Mouse (Mus musculus) erythroblast, adult 5-6 weeks (primary cell): Measurements from ENCODE around the gene Gsn. TPM values are rescaled to one million over a fixed set of nuclear protein-coding genes. Genes with fewer than 3 reads are reported as not detected.

Experiments used
- ATAC-seq: replicated peaks from 2 replicates; pipeline ENCODE4 v1.8.0; 2016; ENCODE audit warnings: moderate number of reproducible peaks, mild to moderate bottlenecking, moderate TSS enrichment, inconsistent platforms; ENCODE audit not compliant: poor library complexity, low FRiP score, severe bottlenecking
- total RNA-seq, 2 experiments: library from RNA; stranded (forward) in 1 of 2; stranded (reverse) in 1 of 2; fragments of 150-400 nt in 1 of 2; fragments of 200-764, 138-1000 nt in 1 of 2; gene quantifications; 2 replicates each; pipeline versions ENCODE4 v1.2.3 to v1.2.4; 2015 to 2017; ENCODE audit warnings: low replicate concordance in 2 of 2

Gene Gsn
- total RNA-seq (2015; ENCODE audit: low replicate concordance) (15.0 and 16.7 TPM in 2 replicates), total RNA-seq (2017; ENCODE audit: low replicate concordance) (19.7 and 23.1 TPM in 2 replicates)

DNA sequence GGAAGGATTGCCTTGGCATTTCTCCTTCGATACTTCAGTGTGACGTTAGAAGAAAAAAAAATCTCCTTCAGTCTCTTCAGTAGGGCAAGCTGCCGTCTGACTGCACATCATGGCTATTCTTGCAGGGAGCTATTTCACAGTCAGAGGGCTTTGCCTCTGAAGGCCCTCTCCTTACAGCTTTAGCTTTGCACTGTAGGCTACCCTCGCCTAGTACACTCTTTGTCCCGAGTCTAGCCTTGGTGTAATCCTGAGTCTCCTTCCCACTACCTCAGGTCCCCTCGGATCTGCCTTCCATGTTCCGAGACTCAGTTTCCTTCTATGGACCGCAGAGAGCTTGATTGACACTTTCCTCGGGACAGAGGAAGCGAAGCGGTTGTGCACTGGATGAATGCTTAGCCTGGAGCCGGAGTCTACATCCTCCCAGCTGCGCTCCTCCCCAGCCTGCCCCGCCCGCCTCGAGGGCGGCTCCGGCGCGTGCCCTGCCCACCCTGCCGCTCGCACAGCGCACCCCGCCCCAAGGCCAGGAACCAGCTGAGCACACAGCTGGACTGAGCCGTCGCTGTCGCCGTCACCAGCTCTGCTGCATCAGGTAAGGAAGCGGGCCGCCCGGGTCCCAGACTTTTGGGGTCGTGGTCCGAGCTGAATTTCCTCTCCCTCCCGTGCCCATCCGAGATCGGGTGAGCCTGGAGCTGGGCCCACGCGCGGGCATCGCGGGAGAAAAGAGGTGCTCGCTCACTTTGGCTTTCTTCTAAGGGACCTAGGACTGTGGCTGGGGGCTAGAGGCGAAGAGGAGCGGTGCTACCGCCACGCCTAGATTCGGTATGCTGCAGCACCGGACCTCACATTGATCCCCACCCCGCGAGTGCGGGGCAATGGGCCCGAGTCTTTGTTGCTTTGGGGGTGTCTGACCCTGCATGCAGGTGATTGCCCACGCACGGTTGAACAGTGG is at the start of gene Gsn:
Gene Gsn, plus strand, starts transcription at position 496 of the 949 bp plus-strand sequence.
- peak; percentile 90 for ATAC-seq

DNA sequence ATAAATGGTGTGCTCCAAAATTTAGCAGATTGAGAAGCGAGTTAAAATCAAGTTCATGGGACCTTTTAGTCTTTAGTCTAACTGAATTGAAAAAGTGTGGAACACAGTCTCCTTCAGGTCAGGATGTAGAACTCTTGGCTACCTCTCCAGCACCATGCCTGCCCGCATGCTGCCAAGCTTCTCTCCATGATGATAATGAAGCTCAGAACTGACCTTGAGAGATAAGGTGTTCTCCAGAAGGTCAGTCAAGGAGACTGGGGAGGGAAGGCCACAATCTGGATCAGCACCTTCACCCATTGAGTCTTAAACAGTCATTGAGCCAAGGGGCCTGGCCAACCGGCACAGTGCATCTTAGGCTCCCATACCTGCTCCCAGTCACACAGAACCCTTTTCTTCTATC is 49.4 kb upstream of the Gsn start:
- ATAC-seq: no peak

DNA sequence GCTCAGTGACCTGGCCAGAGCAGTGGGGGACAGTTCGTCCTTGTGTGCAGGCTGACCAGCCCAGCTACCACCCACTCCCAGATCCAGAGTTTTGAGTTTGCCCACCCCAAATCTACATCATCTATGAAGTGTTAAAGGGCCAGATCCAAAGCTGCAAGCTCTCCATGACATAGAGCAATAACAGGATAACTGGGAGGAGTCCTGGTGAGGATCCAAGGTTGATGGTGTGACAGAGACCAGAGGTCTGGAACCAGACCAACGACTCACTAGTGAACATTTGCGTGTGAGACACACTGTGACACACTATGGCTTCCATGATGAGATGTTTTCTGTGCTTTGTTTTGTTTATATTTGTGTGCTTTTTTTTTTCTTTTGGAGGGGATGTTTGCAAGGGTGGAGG is 48.1 kb upstream of the Gsn start:
- no peak for ATAC-seq

DNA sequence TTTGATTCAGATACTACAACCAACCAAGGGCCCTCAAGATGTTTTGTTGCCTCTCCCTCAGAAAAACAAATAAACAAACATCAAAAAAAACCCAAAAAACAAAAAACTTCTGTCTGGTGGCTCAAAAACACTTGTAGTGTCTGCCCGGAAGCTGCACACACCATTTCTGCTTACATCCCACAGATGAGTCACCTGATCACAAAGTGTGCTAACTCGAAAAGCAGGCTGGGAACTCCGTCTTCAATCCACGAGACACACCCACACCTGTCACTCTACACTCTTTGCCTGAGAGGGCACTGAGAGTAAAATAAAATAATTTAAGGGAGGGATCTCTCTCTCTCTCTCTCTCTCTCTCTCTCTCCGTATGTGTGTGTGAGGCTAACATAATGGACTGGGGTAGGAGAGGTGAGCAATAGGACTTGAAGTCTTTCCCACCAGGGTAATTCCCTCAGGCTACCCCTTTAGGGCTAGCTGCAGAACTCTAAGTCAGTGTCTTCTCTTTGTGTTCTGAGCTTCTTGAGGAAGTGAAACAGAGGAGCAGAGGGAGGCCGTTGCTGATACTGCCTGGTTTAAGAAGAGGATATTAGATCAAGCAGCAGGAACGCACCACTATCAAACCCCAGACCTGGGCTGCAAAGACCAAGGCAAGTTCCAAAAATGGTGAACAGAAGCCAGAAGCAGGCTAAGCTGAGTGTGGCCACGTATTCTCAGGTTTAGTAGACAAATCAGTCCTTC is 47.1 kb upstream of the Gsn start:
- ATAC-seq: no peak

DNA sequence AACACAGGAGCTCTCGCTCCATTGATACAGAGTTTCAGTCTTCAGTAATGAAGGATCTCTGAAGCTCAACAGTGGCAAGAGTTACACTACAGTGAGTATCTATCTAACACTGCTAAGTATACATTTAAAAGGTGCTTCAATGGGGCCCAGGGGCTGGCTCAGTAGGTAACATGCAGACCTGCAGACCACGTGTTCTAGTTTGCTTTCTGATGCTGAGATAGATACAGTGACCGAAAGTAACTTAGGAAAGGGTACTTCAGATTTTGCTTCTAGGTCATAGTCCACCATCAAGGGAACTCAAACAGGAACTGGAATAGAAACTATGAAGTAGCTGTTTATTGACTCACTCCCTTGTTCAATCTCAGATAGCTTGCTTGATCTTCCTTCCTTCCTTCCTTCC is 44.5 kb upstream of the Gsn start:
- no peak for ATAC-seq

DNA sequence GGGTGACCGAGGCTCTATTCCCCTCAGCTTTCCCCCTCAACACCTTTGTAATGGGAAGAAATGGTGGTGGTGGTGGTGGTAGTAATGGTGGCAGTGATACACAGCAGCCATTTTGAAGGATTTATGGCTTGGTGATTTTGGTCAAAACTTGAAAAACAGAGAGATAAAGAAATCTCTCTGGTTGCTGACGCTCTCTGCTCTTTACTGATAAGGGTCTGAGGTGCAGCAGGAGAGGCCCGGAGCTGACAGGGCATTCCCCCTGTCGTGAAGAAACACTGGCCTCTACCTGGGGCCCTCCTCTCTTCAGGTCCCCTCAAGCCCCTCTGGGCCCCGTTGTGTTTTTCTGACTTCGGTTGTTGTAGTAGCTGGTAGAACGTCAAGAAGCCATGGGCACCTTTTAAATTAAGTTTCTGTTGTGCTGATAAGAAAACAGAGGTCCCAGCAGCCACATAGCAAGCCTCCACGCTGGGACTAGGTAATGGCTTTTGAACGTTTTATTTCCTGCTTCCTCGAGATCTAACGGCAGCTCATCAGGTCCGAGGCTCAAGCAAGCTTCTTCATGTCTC is 42.8 kb upstream of the Gsn start:
- ATAC-seq: no peak

DNA sequence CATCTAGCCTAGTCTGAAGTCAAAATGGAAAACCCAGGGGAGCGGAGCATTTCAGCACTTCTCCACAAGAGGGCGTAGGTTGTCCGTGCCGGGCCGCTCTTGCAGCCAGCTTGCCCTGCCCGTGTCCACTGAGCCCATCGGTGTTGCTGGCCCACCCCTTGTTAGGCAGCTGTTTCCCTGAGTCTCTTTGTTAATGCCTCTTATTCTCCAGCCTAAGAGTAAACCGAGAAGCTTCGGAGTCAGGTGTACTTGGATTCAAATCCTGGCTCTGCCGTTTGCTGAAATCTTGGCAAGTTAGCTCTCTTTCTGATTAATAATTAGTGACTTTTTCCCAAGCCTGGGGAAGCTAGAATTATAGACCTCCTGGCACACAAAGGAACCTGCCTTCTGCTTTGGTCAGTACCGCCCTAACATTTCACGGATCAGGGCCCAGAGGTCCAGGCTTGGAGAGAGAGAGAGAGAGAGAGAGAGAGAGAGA is 41.3 kb upstream of the Gsn start:
- ATAC-seq: peak; percentile 85

DNA sequence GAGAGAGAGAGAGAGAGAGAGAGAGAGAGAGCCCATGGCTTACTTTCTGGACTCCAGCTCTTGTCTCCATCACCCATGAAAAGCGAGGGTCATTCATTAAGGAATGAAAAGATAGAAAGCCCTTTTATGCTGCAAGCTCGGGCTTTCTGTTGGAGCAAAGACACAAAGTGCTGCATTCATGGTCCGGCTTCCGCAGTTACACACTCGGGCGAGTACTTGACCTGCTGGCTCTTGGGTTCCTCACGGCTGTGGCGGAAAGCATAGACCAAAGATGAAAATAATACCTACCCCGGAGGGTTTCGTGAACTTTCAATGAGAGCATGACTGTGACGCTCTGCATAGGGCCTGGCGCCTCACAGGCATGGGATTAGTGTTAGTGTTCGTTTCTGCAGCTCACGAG is 40.8 kb upstream of the Gsn start:
- no peak for ATAC-seq

DNA sequence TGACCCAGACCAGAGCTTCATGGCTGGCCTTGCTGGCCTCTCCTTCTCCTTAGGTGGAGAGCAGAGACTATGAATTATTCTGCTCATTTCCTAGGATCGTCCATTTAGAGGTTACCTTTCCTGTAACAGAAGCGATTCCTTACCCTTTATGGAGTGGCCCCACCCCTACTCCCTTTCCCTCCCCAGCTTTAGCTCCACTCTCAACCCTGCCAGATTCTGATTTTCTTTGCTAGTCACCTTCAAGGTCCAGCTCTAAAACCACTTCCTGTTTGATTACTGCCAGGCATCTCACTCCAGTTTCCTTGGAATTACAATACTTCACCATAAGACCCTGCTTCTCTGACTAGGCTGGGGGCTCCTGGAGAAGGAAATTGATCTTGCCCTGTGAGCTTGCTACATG is 39.5 kb upstream of the Gsn start:
- ATAC-seq: no peak

DNA sequence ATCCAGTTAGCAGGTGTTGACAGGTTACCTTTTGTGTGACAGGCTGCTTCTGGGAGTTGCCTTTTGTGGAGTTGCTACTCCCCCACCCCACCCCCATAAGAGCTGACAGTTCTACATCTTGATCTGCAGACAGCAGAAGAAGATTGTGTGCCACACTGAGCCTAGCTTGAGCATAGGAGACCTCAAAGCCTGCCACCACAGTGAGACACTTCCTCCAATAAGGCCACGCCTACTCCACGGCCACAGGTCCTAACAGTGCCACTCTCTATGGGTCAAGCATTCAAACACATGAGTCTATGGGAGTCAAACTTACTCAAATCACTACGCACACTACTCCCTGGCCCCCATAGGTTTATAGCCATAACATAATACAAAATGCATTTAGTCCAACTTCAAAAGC is 37.4 kb upstream of the Gsn start:
- ATAC-seq: no peak

DNA sequence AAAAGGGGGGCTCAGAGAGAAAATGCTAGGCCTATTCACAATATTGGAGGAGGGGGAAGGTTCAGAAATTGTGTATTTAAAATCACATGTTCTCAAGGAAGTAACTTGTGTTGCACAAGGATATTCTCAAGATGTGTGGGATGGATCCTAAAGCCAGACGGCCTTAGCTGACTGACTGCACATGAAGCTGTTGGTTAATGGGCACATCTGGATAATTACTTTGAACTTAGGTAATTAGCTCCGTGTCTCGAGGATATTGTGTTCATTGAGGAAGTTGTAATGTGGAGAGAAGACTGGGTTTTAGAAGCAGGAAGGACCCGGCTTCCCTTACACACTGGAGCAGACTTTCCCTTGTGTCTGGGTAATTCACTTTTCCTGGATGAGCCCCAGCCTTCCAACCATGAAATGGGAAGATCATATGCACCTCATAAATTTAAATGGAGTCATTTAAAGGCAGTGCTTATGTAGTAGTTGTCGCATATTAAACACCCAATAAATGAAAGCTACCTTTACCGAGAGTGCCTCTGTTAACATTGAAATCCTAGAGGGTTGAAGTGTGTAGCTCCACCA is 33.3 kb upstream of the Gsn start:
- no peak for ATAC-seq

DNA sequence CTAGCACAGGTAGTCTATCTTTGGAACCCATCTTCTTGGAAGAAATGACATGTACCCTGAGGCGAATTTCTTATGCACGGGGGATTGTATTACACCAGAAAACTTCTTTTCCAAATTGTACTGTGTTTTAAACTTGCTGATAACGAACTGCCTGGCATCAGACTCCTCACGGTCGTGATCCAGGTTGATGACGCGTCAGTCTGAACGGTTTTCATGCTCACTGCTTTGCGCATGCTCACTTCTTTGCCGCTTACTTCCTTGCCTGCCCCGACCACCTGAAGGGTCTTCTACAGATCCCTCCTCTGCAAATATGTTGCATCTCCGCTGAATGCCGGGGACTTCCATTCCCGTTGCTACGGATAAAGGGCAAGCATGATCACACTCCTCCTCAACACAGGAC is 31.9 kb upstream of the Gsn start:
- ATAC-seq: no peak

DNA sequence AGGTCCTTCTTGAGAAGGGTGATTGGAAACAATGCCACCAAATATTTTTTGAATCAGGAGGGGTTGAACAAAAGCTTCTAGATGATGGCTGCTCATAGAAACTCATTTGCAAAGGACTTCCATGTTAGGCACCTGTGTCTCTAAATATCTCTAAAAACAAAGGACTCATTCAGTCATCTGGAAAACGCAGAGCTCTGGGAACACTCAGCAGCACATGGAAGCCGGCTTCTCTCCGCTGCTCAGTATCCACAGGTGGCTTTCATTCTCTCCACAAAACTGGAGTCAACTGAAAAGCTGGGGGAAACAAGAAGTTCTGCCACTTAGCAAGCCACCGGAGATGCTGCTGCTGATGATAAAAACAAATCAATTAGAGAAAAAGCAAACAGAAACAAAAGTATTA is 28.0 kb upstream of the Gsn start:
- ATAC-seq: no peak

DNA sequence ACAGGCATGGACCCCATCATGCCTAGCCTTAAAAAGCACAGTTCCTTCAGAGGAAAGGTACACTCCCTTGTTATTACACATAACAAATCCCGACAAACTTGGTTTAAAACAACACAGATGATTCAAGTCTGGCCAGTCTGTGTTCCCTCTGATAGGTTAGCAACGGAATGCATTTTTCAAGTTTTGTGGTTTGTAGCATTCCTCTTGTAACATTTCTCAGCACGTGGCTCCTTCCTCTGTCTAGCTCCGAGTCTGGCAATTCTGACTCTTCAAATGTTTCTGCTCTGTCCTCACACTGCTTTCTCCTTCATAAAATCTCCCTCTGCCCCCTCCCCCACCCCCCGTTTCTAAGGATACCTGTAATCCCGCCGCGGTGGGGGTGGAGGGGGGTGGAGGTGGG is 26.0 kb upstream of the Gsn start:
- ATAC-seq: no peak

DNA sequence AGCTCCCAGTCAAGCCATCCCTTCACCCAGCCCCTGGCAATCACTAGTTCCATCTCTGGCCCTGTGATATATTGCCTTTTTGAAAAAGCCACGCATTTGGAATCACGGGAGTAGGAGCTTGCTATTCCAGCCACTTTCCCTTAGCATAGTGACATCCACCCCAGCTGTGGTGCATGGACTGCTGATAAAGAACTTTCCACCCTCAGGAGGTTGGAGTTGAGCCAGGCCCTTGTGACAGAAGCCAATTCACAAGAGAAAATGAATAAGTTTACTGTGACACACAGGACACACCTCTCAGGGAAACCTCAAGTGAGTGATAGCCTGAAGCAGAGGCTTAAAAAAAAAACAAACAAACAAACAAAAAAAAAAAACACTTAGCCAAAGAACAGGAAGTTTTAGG is 24.3 kb upstream of the Gsn start:
- no peak for ATAC-seq

DNA sequence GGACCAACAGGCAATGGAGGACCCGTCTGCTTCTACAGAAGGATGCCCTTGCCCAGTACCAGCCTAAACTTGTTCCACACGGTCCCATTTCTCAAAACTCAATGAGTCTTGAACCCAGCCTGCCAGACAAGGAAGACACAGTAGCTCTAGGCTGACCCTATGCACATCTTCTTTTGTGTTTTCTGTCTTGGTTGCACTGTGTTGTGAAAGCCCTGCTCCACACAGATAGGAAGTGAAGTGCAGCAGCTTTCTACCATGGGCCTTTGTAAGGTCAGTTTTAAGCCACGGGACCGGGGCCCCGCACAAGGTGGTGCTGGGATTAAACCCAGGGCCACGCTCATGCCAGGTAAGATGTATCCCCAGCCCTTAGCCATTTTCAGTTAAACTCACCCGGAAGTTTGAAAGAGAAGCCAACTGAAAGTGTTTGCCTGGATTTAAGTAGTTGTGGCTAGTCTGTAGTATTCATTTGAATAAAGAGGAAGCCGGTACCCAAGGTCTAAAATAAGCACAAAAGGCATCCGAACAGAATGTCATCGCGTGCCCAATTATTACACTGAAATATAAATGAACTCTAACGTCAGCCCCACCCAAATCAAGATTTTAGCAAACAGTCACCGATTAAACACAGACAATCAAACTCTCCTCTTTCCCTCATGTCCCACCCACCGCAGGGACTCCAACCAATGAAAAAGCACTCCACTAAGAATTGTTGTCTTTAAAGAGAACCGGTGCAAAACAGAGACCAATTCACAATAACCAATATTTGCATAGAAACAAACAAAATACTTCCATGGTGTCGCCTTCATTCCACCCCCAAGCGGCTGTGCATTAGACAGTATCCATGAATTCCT is 23.4 kb upstream of the Gsn start:
- ATAC-seq: no peak

DNA sequence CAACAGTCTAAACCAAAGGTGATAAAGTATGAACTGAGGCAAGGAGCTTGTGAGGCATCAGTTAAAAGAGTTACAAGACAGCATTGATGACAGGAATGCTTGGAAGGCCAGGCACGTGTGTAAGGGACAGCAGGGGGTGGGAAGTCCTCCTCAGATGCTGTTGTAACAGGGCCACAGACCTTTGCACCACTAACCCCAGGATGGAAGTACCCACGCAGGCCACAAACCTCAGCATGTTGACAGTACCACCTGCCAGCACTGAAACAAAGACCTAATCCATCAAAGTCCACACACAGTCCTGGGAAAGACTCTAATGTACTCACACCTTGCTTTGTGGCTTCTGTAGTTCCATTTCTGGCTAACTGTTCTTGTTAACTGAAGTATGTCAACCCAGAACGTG is 22.3 kb upstream of the Gsn start:
- no peak for ATAC-seq

DNA sequence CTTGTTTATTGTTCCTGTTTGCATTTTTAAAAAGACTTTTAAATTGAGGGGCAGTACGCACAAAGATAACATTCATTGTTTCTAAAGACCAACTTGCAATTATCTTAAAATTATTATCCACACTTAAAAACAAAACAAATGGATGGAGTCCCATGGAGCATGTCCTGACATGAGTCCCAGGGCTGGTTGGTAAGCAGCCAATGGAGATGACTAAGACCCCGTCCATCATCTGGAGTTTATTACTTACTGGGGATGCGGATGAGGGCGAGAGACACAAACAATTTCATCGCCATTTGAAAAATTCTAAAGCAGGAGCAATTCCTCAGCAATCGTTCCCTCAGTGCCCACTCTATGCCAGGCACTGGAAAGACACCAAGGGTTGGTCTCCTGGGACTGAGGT is 21.2 kb upstream of the Gsn start:
- ATAC-seq: no peak

DNA sequence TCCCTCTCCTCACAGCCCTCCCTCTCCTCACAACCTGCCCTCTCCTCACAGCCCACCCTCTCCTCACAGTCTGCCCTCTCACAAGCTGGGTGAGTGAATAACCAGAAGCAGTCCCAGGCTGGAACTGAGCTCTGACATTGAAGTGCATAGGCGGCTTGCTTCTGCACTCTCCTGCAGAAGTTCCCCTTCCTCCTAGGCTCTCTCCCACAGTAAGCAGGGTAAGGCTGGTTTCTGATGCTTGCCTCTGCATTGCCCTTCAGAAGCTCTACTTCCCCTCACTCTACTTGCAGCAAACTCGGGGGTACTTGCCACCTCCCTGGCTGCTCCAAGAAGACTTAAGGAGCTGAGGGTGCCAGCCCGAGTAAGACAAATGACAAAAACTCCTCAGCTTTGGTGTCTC is 11.9 kb upstream of the Gsn start:
- no peak for ATAC-seq
